Mouse (Mus musculus) stomach, embryonic 16.5 days (tissue): Measurements from ENCODE around the gene Cdkn2b. TPM values are rescaled to one million over a fixed set of nuclear protein-coding genes. Genes with fewer than 3 reads are reported as not detected.
A peak's percentile ranks its signal among the peaks of the same experiment; 100 is the strongest.

Source experiments
- ATAC-seq: fragments of 200-750 bp; cut with Nextera tagmentation; 2 replicates; pipeline ENCODE4 v1.8.0; 2017; ENCODE audit warnings: moderate number of reproducible peaks, moderate TSS enrichment; ENCODE audit not compliant: insufficient read depth, low FRiP score
- H3K27ac ChIP-seq: fragments of 300-500 bp; sonication (generic); 2 replicates; pipeline ENCODE4 v1.5.1; 2014; ENCODE audit warnings: low read length
- H3K27me3 ChIP-seq: fragments of 300-500 bp; sonication (generic); 2 replicates; pipeline ENCODE4 v1.6.1; 2014; ENCODE audit warnings: low read length, control low read depth, mixed read lengths; ENCODE audit not compliant: control insufficient read depth, insufficient read depth
- H3K36me3 ChIP-seq: fragments of 300-500 bp; sonication (generic); 2 replicates; pipeline ENCODE4 v1.6.1; 2014; ENCODE audit warnings: low read length; ENCODE audit not compliant: control insufficient read depth, insufficient read depth
- H3K4me1 ChIP-seq: fragments of 300-500 bp; sonication (generic); 2 replicates; pipeline ENCODE4 v1.6.1; 2014; ENCODE audit warnings: low read length, control low read depth, mixed read lengths; ENCODE audit not compliant: control insufficient read depth, insufficient read depth
- H3K4me2 ChIP-seq: fragments of 300-500 bp; sonication (generic); 2 replicates; pipeline ENCODE4 v1.6.1; 2014; ENCODE audit warnings: low read depth, low read length, mixed read lengths
- H3K4me3 ChIP-seq: fragments of 300-500 bp; sonication (generic); replicated peaks from 2 replicates; pipeline ENCODE4 v1.5.1; 2014; ENCODE audit warnings: mild to moderate bottlenecking, low read length
- H3K9ac ChIP-seq: fragments of 300-500 bp; sonication (generic); 2 replicates; pipeline ENCODE4 v1.6.1; 2014; ENCODE audit warnings: low read length
- H3K9me3 ChIP-seq: fragments of 300-500 bp; sonication (generic); replicated peaks from 2 replicates; pipeline ENCODE4 v1.6.1; 2016; ENCODE audit warnings: low read length, control low read depth; ENCODE audit not compliant: control insufficient read depth
- WGBS: fragments of 180-500 bp; shearing (Covaris S2); extraction: QIAGEN DNeasy Blood & Tissue Kit; methylation state at CpG from one replicate; pipeline ENCODE4 v1.1.7; 2014; 5-methylcytosine and 5-hydroxymethylcytosine counted together
- polyA plus RNA-seq: library from polyadenylated mRNA; unstranded; fragments of >200 nt; fragmentation: Nextera tagmentation; extraction: Ambion mirVana; gene quantifications from 2 replicates; pipeline ENCODE4 v1.2.1, GENCODE M21; 2015

Cdkn2b gene
- polyA plus RNA-seq, 1 experiment from 2014 or later = 11.6 TPM

GRCm38 (mm10) chr4:89294486-89295440 is 16.1 kb downstream of the Cdkn2b start, which contains the start of gene Cdkn2a:
Gene Cdkn2a, minus strand, starts transcription at chr4:89294653.
- peak; percentile 82 for ATAC-seq
- under 1% methylated on average over 111 of the region's 117 CpGs for WGBS
- peaks cover 4% of the 10 kb centered on the region; the same call in 1 of the 2 replicates for H3K4me1 ChIP-seq
- H3K36me3 ChIP-seq = no peaks in the 10 kb centered on the region
- H3K9ac ChIP-seq = peak within 1 kb of the TSS; percentile 65
- peak within 1 kb of the TSS; percentile 75 for H3K4me3 ChIP-seq
- H3K27ac ChIP-seq = no peak within 1 kb of the TSS
- peaks cover 81% of the 10 kb centered on the region for H3K27me3 ChIP-seq
- peak within 1 kb of the TSS; percentile 79 for H3K4me2 ChIP-seq
- no peaks in the 10 kb centered on the region for H3K9me3 ChIP-seq

DNA sequence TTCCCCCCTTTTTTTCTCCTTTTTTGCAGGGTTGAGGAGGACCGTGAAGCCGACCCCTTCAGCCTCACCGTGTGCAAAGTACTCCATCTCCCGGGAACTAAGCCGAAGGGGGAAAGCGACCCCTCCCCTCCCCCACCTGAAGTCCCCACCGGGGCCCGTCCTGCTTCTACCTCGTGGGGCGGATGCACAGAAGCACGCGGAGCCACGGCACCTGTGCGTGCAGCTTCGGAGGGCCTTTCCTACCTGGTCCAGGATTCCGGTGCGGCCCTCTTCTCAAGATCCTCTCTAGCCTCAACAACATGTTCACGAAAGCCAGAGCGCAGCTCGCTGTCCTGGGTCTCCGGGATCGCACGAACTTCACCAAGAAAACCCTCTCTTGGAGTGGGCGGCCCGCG is 16.8 kb downstream of the Cdkn2b start:
- peaks cover 81% of the 10 kb centered on the region for H3K27me3 ChIP-seq
- peak overlapping the region; percentile 79 for H3K4me2 ChIP-seq
- WGBS = 3% methylated on average over 26 of the region's 26 CpGs
- H3K4me1 ChIP-seq = peaks cover 4% of the 10 kb centered on the region; the same call in 1 of the 2 replicates
- no peaks in the 10 kb centered on the region for H3K36me3 ChIP-seq
- no peak overlapping the region for H3K27ac ChIP-seq
- H3K9me3 ChIP-seq = no peaks in the 10 kb centered on the region
- peak overlapping the region; percentile 65 for H3K9ac ChIP-seq
- ATAC-seq = no peak; the same call in 1 of the 2 replicates
- H3K4me3 ChIP-seq = peak overlapping the region; percentile 75

GRCm38 (mm10) chr4:89293516-89293915 is 17.3 kb downstream of the Cdkn2b start:
- ATAC-seq = no peak
- Histone ChIP-seq H3K36me3 (no peaks in the 10 kb centered on the region), H3K9ac (no peak overlapping the region)

GRCm38 (mm10) chr4:89289028-89289427 is 21.8 kb downstream of the Cdkn2b start:
- Histone ChIP-seq H3K4me3 (no peak overlapping the region), H3K27ac (no peak overlapping the region), H3K9me3 (no peaks in the 10 kb centered on the region), H3K4me1 (no peaks in the 10 kb centered on the region), H3K9ac (no peak overlapping the region), H3K27me3 (peaks cover 70% of the 10 kb centered on the region), H3K4me2 (no peak overlapping the region), H3K36me3 (no peaks in the 10 kb centered on the region)
- no peak for ATAC-seq
- 2% methylated on average over 4 of the region's 4 CpGs for WGBS

More at GRCm38 (mm10) chr4:89293516-89293915, 17.3 kb downstream of the Cdkn2b start:
- H3K4me1 ChIP-seq = peaks cover 4% of the 10 kb centered on the region; the same call in 1 of the 2 replicates
- WGBS = 21% methylated on average over 7 of the region's 7 CpGs
- no peak overlapping the region for H3K4me2 ChIP-seq
- no peaks in the 10 kb centered on the region for H3K9me3 ChIP-seq
- no peak overlapping the region for H3K4me3 ChIP-seq
- peaks cover 85% of the 10 kb centered on the region for H3K27me3 ChIP-seq
- no peak overlapping the region for H3K27ac ChIP-seq

DNA sequence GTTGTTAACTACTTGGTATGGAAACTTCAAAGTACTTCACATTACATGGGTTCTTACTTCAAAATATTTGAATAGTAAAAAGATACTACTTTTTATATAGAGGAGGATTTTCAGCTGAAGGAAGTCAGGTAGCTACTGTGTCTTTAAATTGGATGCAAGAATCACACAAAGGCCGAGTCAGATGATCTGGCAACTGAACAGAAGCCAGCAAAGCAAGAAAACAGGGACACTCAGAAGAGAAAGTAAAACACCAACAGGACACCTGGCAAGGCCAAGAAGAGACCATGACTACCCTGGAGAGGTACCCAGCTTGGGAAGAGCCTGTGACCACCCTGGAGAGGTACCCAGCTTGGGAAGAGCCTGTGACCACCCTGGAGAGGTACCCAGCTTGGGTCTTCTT is 24.3 kb downstream of the Cdkn2b start:
- no peak overlapping the region for H3K4me3 ChIP-seq
- ATAC-seq = no peak
- H3K27ac ChIP-seq = no peak overlapping the region
- no peaks in the 10 kb centered on the region for H3K4me1 ChIP-seq
- H3K27me3 ChIP-seq = peaks cover 69% of the 10 kb centered on the region
- no peak overlapping the region for H3K9ac ChIP-seq
- H3K36me3 ChIP-seq = no peaks in the 10 kb centered on the region
- H3K4me2 ChIP-seq = no peak overlapping the region
- whole genome bisulfite sequencing = 2% methylated on average over 1 of the region's 1 CpGs
- no peaks in the 10 kb centered on the region for H3K9me3 ChIP-seq

DNA sequence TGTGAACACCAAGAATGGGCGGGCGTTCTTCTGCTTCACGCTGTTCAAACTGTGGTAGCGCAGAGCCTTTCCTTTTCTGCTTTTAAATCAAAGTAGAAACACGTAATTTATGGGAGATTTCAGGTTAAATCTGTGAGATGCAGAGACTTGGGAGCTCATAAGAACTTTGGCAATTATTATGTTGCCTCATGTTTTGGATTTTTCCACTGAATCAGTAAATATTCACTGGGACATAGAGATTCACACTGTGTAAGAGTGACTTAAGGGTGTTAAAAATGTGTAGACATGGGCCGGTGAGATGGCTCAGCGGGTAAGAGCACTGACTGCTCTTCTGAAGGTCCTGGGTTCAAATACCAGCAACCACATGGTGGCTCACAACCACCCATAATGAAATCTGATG is 25.2 kb downstream of the Cdkn2b start:
- H3K4me3 ChIP-seq = no peak overlapping the region
- H3K4me2 ChIP-seq = no peak overlapping the region
- H3K27me3 ChIP-seq = peaks cover 63% of the 10 kb centered on the region
- no peak overlapping the region for H3K27ac ChIP-seq
- no peaks in the 10 kb centered on the region for H3K9me3 ChIP-seq
- no peaks in the 10 kb centered on the region for H3K36me3 ChIP-seq
- WGBS = 37% methylated on average over 7 of the region's 7 CpGs
- no peaks in the 10 kb centered on the region for H3K4me1 ChIP-seq
- no peak overlapping the region for H3K9ac ChIP-seq
- no peak for ATAC-seq

GRCm38 (mm10) chr4:89282661-89283060 is 28.2 kb downstream of the Cdkn2b start:
- no peak overlapping the region for H3K27ac ChIP-seq
- no peak overlapping the region for H3K9ac ChIP-seq
- ATAC-seq = no peak
- no peaks in the 10 kb centered on the region for H3K36me3 ChIP-seq
- H3K9me3 ChIP-seq = no peaks in the 10 kb centered on the region
- no peak overlapping the region for H3K4me2 ChIP-seq
- H3K4me1 ChIP-seq = no peaks in the 10 kb centered on the region
- peaks cover 63% of the 10 kb centered on the region for H3K27me3 ChIP-seq
- 2% methylated on average over 12 of the region's 12 CpGs for WGBS
- no peak overlapping the region for H3K4me3 ChIP-seq

DNA sequence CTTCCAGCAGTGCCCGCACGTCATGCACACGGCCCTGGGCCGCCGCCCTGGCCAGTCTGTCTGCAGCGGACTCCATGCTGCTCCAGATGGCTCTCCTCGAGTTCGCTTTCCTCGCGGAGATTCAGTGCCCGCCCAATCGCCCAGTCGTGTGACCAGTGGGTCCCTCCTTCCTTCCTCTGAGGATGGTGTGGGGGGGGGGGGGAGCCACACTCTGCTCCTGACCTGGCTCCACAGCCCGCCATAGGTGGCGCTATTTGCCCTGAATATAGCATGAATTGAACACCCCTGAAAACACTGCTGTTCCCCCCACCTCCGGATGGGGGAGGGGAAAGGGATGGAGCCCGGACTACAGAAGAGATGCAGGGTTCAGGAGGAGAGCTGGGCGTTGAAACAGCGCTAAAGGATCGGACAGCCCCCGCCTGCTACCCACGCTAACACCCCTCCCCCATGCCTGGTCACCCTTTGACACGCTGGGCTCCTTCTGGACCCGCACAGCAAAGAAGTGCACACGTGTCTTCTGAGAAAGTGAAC is 28.7 kb downstream of the Cdkn2b start:
- no peak overlapping the region for H3K27ac ChIP-seq
- H3K4me3 ChIP-seq = 0 out of 2 replicates have a peak overlapping the region, but pooled peaks have one; percentile 3
- H3K36me3 ChIP-seq = no peaks in the 10 kb centered on the region
- no peaks in the 10 kb centered on the region for H3K9me3 ChIP-seq
- peaks cover 65% of the 10 kb centered on the region for H3K27me3 ChIP-seq
- ATAC-seq = no peak
- no peaks in the 10 kb centered on the region for H3K4me1 ChIP-seq
- H3K4me2 ChIP-seq = no peak overlapping the region
- no peak overlapping the region for H3K9ac ChIP-seq
- under 1% methylated on average over 25 of the region's 25 CpGs for WGBS

- H3K27me3 ChIP-seq = peaks cover 69% of the 10 kb centered on the region
- no peaks in the 10 kb centered on the region for H3K9me3 ChIP-seq
- no peak overlapping the region for H3K27ac ChIP-seq
- H3K36me3 ChIP-seq = no peaks in the 10 kb centered on the region
- no peak overlapping the region for H3K4me2 ChIP-seq
- H3K4me3 ChIP-seq = no peak overlapping the region
- no peak overlapping the region for H3K9ac ChIP-seq
- no peak for ATAC-seq
- WGBS = 2% methylated on average over 7 of the region's 7 CpGs
- no peaks in the 10 kb centered on the region for H3K4me1 ChIP-seq
Measured at GRCm38 (mm10) chr4:89281236-89281635, 29.6 kb downstream of the Cdkn2b start.
